Mouse (Mus musculus): ENCODE data around the gene Nxn.

DNA sequence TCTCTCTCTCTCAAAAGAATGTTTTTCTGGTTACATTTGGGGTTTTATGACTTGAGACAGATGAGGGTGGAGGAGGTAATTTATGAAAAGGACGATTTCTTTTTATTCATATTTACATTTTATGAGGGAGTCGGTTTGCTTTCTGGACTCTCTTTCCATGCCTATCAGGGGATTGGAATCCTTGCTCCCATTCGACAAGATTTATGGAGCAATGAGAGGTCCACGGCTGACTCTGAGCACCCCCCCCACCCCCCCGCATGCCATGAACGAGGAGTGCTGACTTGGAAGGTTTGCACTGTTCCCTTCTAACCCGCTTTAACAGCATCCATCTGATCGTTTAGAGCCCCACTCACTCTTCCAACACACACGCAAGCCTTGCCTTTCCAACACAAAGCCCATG, 74.1 kb downstream of the Nxn start:
- TF ChIP-seq CTCF (IDR thresholded peaks at IDR 0.05) (no peak), EP300 (IDR thresholded peaks at IDR 0.05) (no peak)

Measured in lung, postnatal 0 days (tissue).